Mouse (Mus musculus) CH12.LX (cell line): ENCODE measurements at regions not wholly inside any gene's neighbourhood (a gene's known extent, or its start where the extent isn't known, plus 50 kb on each side); places are given as distances from the start of the nearest gene placed in this dataset.

Experiments
- DNase-seq: peaks from one replicate; pipeline ENCODE4 v3.0.0-alpha.2; 2013; ENCODE audit errors: extremely low read depth
- H3K27ac ChIP-seq: 2 replicates; pipeline ENCODE4 v1.5.1; 2012; ENCODE audit warnings: low read depth, mild to moderate bottlenecking, control low read depth, moderate library complexity; ENCODE audit not compliant: insufficient read depth
- H3K27me3 ChIP-seq: replicated peaks from 2 replicates; pipeline ENCODE3; 2012; ENCODE audit warnings: inconsistent platforms
- H3K36me3 ChIP-seq, 2 experiments: replicated peaks in 1 of 2; 2 replicates each; pipeline versions ENCODE3 to v1.6.1; 2012; ENCODE audit warnings: inconsistent platforms in 1 of 2, low read length in 1 of 2, mild to moderate bottlenecking in 1 of 2, mixed read lengths in 1 of 2, moderate library complexity in 1 of 2; ENCODE audit not compliant: control insufficient read depth in 1 of 2, insufficient read depth in 1 of 2
- H3K4me1 ChIP-seq, 2 experiments: 2 replicates each; pipeline ENCODE4 v1.6.1; 2012; ENCODE audit warnings: inconsistent platforms in 1 of 2, moderate library complexity in 1 of 2; ENCODE audit not compliant: insufficient read depth in 2 of 2, control insufficient read depth in 1 of 2
- H3K4me2 ChIP-seq: 2 replicates; pipeline ENCODE4 v1.6.1; 2012; ENCODE audit warnings: low read depth, mild to moderate bottlenecking, control low read depth; ENCODE audit not compliant: poor library complexity, insufficient read depth, severe bottlenecking
- H3K4me3 ChIP-seq, 3 experiments: fragments of 150-350 bp in 1 of 3; sonication (generic) in 1 of 3; replicated peaks in 1 of 3; 2 replicates each; pipeline versions ENCODE3 to v1.5.1; 2011 to 2012; ENCODE audit warnings: low read depth in 2 of 3, low read length in 2 of 3, mild to moderate bottlenecking in 2 of 3, moderate library complexity in 2 of 3, control low read depth in 1 of 3, improper control_type of control experiment in 1 of 3, inconsistent platforms in 1 of 3, mixed read lengths in 1 of 3; ENCODE audit not compliant: poor library complexity in 1 of 3
- H3K79me2 ChIP-seq: replicated peaks from 2 replicates; pipeline ENCODE4 v1.6.1; 2012; ENCODE audit warnings: mild to moderate bottlenecking, moderate library complexity; ENCODE audit not compliant: control insufficient read depth, poor library complexity, insufficient read depth, severe bottlenecking; ENCODE audit errors: extremely low read depth
- H3K9ac ChIP-seq: 2 replicates; pipeline ENCODE4 v1.6.1; 2012; ENCODE audit warnings: low read depth, mild to moderate bottlenecking, control low read depth, moderate library complexity; ENCODE audit not compliant: insufficient read depth
- H3K9me3 ChIP-seq: replicated peaks from 2 replicates; pipeline ENCODE3; 2012; ENCODE audit warnings: low read length, inconsistent platforms, mixed read lengths
- BHLHE40 ChIP-seq: IDR thresholded peaks from 2 replicates; pipeline ENCODE4 v1.6.1; 2011; ENCODE audit warnings: mild to moderate bottlenecking, low read depth, low read length, improper control_type of control experiment
- CHD1 ChIP-seq: IDR thresholded peaks from 2 replicates; pipeline ENCODE4 v1.6.1; 2012; ENCODE audit warnings: low read depth, low read length, improper control_type of control experiment, inconsistent platforms
- CHD2 ChIP-seq: IDR thresholded peaks from 2 replicates; pipeline ENCODE4 v1.6.1; 2011; ENCODE audit warnings: low read length, improper control_type of control experiment
- CTCF ChIP-seq, 2 experiments: IDR thresholded peaks in 1 of 2; conservative IDR thresholded peaks in 1 of 2; 2 replicates each; pipeline ENCODE4 v1.5.1; 2011 to 2012; ENCODE audit warnings: low read depth in 2 of 2, low read length in 2 of 2, improper control_type of control experiment in 1 of 2, inconsistent platforms in 1 of 2, mild to moderate bottlenecking in 1 of 2, moderate library complexity in 1 of 2
- E2F4 ChIP-seq: IDR thresholded peaks from 2 replicates; pipeline ENCODE4 v1.6.1; 2011; ENCODE audit warnings: low read depth, low read length, improper control_type of control experiment; ENCODE audit not compliant: insufficient replicate concordance
- HCFC1 ChIP-seq: IDR thresholded peaks from 2 replicates; pipeline ENCODE4 v1.6.1; 2012; ENCODE audit warnings: low read depth, mild to moderate bottlenecking, inconsistent platforms, low read length, improper control_type of control experiment
- MAFK ChIP-seq: IDR thresholded peaks from 2 replicates; pipeline ENCODE4 v1.6.1; 2011; ENCODE audit warnings: low read length, improper control_type of control experiment; ENCODE audit not compliant: insufficient replicate concordance
- MAX ChIP-seq: IDR thresholded peaks from 2 replicates; pipeline ENCODE4 v1.6.1; 2011; ENCODE audit warnings: low read length, improper control_type of control experiment
- MAZ ChIP-seq: IDR thresholded peaks from 2 replicates; pipeline ENCODE4 v1.6.1; 2012; ENCODE audit warnings: low read depth, mild to moderate bottlenecking, inconsistent platforms, low read length, improper control_type of control experiment, moderate library complexity
- MXI1 ChIP-seq: IDR thresholded peaks from 2 replicates; pipeline ENCODE4 v1.6.1; 2011; ENCODE audit warnings: mild to moderate bottlenecking, low read depth, low read length, improper control_type of control experiment
- MYC ChIP-seq: IDR thresholded peaks from 2 replicates; pipeline ENCODE4 v1.6.1; 2011; ENCODE audit warnings: low read depth, mild to moderate bottlenecking, improper control_type of control experiment, low read length
- NELFE ChIP-seq: IDR thresholded peaks from 2 replicates; pipeline ENCODE4 v1.6.1; 2011; ENCODE audit warnings: low read depth, low read length, improper control_type of control experiment
- PAX5 ChIP-seq: IDR thresholded peaks from 2 replicates; pipeline ENCODE4 v1.6.1; 2012; ENCODE audit warnings: low read length, inconsistent platforms, mixed read lengths
- POLR2A ChIP-seq: IDR thresholded peaks from 2 replicates; pipeline ENCODE4 v1.6.1; 2011; ENCODE audit warnings: low read depth, mild to moderate bottlenecking, improper control_type of control experiment, low read length
- POLR2AphosphoS2 ChIP-seq: IDR thresholded peaks from 2 replicates; pipeline ENCODE4 v1.6.1; 2011; ENCODE audit warnings: low read depth, low read length, improper control_type of control experiment
- TCF12 ChIP-seq: IDR thresholded peaks from 2 replicates; pipeline ENCODE4 v1.6.1; 2014; ENCODE audit warnings: low read depth, mild to moderate bottlenecking, inconsistent platforms, low read length, improper control_type of control experiment
- UBTF ChIP-seq: IDR thresholded peaks from 2 replicates; pipeline ENCODE4 v1.6.1; 2012; ENCODE audit warnings: low read depth, mild to moderate bottlenecking, inconsistent platforms, low read length, improper control_type of control experiment, moderate library complexity
- USF1 ChIP-seq: IDR thresholded peaks from 2 replicates; pipeline ENCODE4 v1.6.1; 2014; ENCODE audit warnings: low read depth, mild to moderate bottlenecking, inconsistent platforms, low read length, improper control_type of control experiment
- USF2 ChIP-seq: conservative IDR thresholded peaks from 2 replicates; pipeline ENCODE4 v1.6.1; 2011; ENCODE audit warnings: low read depth, low read length, improper control_type of control experiment
- ZC3H11A ChIP-seq: IDR thresholded peaks from 2 replicates; pipeline ENCODE4 v1.6.1; 2012; ENCODE audit warnings: low read depth, mild to moderate bottlenecking, inconsistent platforms, low read length, improper control_type of control experiment
- ZKSCAN1 ChIP-seq: IDR thresholded peaks from 2 replicates; pipeline ENCODE4 v1.6.1; 2012; ENCODE audit warnings: low read depth, inconsistent platforms, low read length, improper control_type of control experiment, borderline replicate concordance
- ZMIZ1 ChIP-seq: IDR thresholded peaks from 2 replicates; pipeline ENCODE4 v1.6.1; 2012; ENCODE audit warnings: low read depth, mild to moderate bottlenecking, inconsistent platforms, low read length, improper control_type of control experiment
- ZNF384 ChIP-seq: IDR thresholded peaks from 2 replicates; pipeline ENCODE4 v1.6.1; 2012; ENCODE audit warnings: low read depth, low read length, improper control_type of control experiment, inconsistent platforms
- dilution Hi-C: fragments of 300-500 bp; cut with MboI; formaldehyde crosslinking; loops from 2 replicates; pipeline ENCODE4 v1.14.3; 2020; ENCODE audit warnings: low sequenced_read_pairs; ENCODE audit not compliant: extremely low pct_unique_long_range_greater_than_20kb, extremely low pct_ligation_motif_present
- in situ Hi-C: fragments of 300-500 bp; cut with MboI; formaldehyde crosslinking; loops from 3 replicates; pipeline ENCODE4 v1.14.3; 2019; ENCODE audit warnings: low sequenced_read_pairs, low pct_ligation_motif_present, low pct_unique_long_range_greater_than_20kb, mixed read lengths

DNA sequence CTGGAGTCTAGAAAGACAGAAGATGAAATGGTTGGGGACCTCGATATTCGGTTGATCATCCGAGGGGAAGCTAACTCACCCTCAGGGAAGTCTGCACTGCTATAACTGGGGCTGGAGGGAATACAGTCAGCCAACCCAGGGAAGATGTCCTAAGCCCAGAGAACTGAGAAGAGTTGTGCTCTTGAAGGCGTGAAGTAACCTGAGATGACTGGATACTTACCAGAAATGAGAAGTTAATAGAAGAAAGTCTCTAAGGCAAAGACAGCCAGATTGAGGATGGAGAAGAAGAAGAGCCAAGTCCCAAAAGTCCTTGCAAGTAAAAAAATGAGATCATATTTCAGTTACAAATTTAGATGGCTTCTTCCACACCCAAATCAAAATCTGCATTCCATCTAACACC lies 146.5 kb upstream of the Usp24 start:
- Histone ChIP-seq H3K9me3 (peaks cover 4% of the 10 kb centered on the region), H3K4me3 (no peak overlapping the region), H3K9ac (no peak overlapping the region), H3K27ac (no peak overlapping the region), H3K4me1 (peaks cover 0 to 24% of the 10 kb centered on the region in 2 experiments; a peak in 2 of 4 replicates), H3K36me3 (no peaks in the 10 kb centered on the region), H3K27me3 (no peaks in the 10 kb centered on the region), H3K4me2 (no peak overlapping the region), H3K79me2 (no peaks in the 10 kb centered on the region)
- in situ Hi-C loops (no loop called here), dilution Hi-C loops (no loop called here)
- TF ChIP-seq ZC3H11A (no peak), ZKSCAN1 (no peak), HCFC1 (no peak), USF1 (no peak), POLR2AphosphoS2 (no peak), UBTF (no peak), ZMIZ1 (no peak), MAX (no peak), CHD1 (no peak), BHLHE40 (no peak), MXI1 (no peak), MAZ (no peak)
- DNase-seq: no peak

DNA sequence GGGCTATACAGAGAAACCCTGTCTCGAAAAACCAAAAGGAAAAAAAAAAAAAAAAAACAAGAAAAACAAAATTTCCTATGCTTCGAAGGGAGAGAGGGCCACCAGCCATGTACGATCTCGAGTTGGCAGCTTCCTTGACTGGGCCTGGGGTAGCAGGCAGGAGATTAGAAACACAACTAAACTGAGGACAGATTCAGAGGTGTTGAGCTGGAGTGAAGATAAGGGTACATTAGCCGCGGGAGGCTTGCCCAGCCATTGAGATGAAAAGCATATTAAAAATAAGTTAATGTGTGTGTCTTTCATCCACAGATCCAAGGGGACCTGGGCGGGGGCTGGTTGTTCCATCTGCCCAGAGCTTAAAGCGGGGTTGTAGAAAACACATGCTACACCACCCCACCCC lies 145.3 kb upstream of the Usp24 start:
- no peak overlapping the region for H3K9ac ChIP-seq
- no peak for TF ChIP-seq CTCF (conservative IDR thresholded peaks at IDR 0.05 in 1 of 2, IDR thresholded peaks at IDR 0.05 in 1 of 2; ENCODE audit: low read depth in 2 of 2, low read length in 2 of 2)
- no peak for TF ChIP-seq PAX5
- no peak for TF ChIP-seq BHLHE40
- TF ChIP-seq NELFE: no peak
- TF ChIP-seq UBTF: no peak
- no peak for TF ChIP-seq CHD2
- TF ChIP-seq MYC: no peak
- no peak for TF ChIP-seq TCF12
- TF ChIP-seq POLR2AphosphoS2: no peak
- TF ChIP-seq E2F4: no peak
- no peak for TF ChIP-seq ZNF384
- TF ChIP-seq USF2: no peak
- no peak for TF ChIP-seq POLR2A
- TF ChIP-seq MAFK: no peak
- TF ChIP-seq MXI1: no peak
- TF ChIP-seq CHD1: no peak
- TF ChIP-seq, all 38 proteins: peak for 0
- H3K36me3 ChIP-seq: no peaks in the 10 kb centered on the region
- H3K27ac ChIP-seq: no peak overlapping the region
- H3K4me2 ChIP-seq: no peak overlapping the region
- H3K79me2 ChIP-seq: no peaks in the 10 kb centered on the region
- H3K9me3 ChIP-seq: peaks cover 4% of the 10 kb centered on the region
- H3K27me3 ChIP-seq: no peaks in the 10 kb centered on the region
- in situ Hi-C loops: no loop called here
- dilution Hi-C loops: no loop called here
- no peak for DNase-seq
- H3K4me3 ChIP-seq: no peak overlapping the region
- H3K4me1 ChIP-seq: peaks cover 0 to 24% of the 10 kb centered on the region in 2 experiments; a peak in 2 of 4 replicates
